Mouse (Mus musculus): ENCODE results near the gene Adipor1.
"Not testable (repeated sequence)": the region's sequence is repeated elsewhere in the genome, so short reads cannot be mapped to it uniquely, and the experiment has no call there.

Adipor1 gene

GRCm38 (mm10) chr1:134419751-134420458 is 4.7 kb downstream of the Adipor1 start:
- no peak for DNase-seq (ENCODE audit: low spot score in 2 of 2)

- no peak for DNase-seq (ENCODE audit: low spot score in 2 of 2)
Measured at GRCm38 (mm10) chr1:134423911-134424310, 8.7 kb downstream of the Adipor1 start.

DNA sequence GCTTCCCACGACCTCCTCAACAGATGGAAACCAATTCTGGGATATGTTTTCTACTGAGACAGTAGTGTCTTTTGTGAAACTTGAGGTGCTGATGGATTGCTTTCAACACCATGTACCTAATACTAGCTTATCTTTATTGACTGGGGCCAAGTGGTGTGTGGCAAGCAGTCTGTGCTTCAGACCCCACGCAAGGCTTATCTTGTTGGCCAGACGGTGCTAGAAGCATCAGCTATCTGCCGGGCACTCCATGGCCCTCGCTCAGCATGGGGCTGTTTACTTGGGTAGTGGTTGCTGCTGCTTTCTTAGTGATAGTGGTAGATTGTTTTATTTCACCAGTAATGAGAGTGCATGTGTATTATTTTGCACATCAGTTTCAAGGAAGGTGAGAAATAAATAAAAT is 11.1 kb downstream of the Adipor1 start:
- DNase-seq (ENCODE audit: low spot score in 2 of 2) = no peak

DNA sequence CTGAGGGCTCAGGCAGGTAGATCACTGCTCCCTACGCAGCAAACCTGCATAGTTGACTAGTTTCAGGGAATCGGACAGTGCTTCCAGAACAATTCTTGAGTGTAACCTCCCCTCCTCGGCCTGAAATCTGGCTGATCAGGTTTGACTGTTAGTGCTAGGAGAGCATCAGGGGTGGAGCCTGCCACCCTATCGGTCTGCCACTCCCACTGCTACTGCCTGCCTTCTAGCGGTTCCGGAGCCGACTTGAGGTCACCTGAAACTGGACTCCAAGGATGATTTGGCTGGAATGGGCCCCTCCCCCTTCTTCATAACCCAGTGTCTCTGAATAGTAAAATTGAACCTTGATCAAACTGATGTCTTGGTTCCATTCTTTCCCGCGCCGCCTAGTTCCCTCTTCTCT is 17.8 kb downstream of the Adipor1 start:
- DNase-seq (ENCODE audit: low spot score in 2 of 2) = no peak

DNA sequence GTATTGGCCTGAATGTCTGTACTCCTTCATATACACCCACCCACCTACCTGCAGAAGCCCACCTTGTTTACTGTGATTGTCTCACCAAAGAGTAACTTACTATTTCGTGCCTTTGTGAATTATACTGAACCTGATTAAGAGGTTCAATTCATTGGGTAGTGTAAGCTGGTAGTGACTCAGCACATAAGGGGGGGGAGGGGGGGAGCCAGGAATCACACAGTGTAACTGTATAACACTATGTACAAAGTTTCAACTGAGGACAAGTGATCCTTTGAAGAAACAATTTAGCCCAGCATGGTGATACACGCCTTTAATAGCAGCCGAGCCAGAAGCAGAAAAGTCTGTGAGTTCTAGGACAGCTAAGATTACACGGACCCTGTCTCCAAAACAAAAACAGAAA is 18.3 kb downstream of the Adipor1 start:
- DNase-seq (ENCODE audit: low spot score in 2 of 2) = no peak

DNA sequence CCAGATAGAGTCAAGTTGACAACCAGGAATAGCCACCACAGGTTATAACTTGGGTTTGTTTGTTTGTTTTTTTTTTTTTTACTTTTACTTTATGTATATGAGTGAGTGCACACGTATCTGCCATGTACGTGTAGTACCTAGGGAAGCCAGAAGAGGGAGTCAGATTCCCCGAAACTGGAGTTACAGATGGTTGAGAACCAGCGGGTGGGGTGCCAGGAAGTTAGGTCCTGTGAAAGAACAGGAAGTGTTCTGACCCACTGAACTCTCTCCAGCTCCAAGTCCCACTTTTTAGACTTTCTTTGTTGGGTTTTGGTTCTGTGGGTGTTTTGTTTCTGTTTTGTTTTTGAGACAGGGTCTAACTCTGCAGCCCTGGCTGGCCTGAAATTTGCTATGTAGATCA is 20.2 kb downstream of the Adipor1 start:
- no peak for DNase-seq (ENCODE audit: low spot score in 2 of 2)

- DNase-seq (ENCODE audit: low spot score in 2 of 2) = no peak
Measured at GRCm38 (mm10) chr1:134440437-134440836, 25.3 kb downstream of the Adipor1 start.

DNA sequence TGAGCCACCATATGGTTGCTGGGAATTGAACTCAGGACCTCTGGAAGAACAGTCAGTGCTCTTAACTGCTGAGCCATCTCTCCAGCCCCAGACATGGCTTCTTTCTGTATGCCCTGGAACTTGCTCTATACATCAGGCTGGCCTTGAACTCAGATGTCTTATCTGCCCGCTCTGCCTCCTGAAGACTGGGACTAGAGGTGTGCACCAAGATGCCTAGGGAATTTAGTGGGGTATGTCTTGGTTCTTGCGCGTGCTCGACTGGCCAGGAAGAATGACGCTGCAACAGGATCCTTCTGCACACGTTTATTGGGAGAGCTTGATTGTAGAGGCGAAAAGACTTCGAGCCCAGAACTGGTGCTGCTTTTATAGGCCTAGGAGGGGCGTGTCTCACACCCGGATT is 26.6 kb downstream of the Adipor1 start:
- DNase-seq (ENCODE audit: low spot score in 2 of 2) = not testable (repeated sequence)

GRCm38 (mm10) chr1:134442394-134442793 is 27.2 kb downstream of the Adipor1 start:
- no peak for DNase-seq (ENCODE audit: low spot score in 2 of 2)

DNA sequence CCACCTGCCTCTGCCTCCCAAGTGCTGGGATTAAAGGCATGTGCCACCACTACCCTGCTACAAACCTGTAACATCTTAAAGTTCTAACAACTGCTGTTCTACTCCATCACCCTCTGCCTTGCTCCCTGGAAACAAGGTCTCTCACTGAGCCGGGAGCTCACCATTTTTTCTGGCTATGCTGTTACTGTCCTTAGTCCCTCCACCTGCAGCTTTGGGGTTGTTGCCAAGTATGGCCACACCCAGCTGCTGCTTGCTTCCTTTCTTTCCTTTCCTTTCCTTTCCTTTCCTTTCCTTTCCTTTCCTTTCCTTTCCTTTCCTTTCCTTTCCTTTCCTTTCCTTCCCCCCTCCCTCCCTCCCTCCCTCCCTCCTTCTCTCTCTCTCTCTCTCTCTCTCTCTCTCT is 28.1 kb downstream of the Adipor1 start:
- not testable (repeated sequence) for DNase-seq (ENCODE audit: low spot score in 2 of 2)

DNA sequence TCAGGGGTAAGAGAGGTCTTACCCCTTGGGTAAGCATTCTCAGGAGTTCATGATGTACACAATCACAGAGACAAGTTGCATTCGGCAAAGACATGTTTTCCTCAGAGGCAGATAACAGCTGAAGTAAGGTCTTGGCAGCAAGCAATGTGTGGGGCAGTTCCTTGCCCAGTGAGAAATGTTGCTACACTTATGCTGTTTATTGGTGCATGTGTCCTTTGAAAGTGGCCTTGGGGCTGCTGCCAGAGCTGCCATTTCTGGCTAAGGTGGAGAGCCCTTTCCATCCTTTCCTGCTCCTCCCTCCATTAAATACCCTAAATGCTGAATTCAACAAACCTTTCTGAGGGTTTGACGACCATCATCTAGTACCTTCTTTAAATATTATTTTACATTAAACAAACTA is 30.2 kb downstream of the Adipor1 start:
- DNase-seq (ENCODE audit: low spot score in 2 of 2) = no peak

DNA sequence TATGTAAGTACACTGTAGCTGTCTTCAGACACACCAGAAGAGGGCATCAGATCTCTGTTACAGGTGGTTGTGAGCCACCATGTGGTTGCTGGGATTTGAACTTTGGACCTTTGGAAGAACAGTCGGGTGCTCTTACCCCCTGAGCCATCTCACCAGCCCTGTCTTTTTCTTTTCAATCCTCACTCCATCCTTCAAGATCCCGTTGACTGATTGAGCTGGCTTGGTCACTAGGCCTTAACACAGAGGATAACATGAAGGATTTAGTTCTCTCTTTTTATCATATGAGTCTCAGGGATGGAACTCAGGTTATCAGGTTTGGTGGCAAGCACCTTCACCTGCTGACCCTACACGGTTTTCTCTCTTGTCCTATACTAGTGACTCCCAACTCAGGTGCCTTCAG is 33.4 kb downstream of the Adipor1 start:
- DNase-seq (ENCODE audit: low spot score in 2 of 2) = not testable (repeated sequence)

GRCm38 (mm10) chr1:134450201-134450600 is 35.0 kb downstream of the Adipor1 start:
- DNase-seq (ENCODE audit: low spot score in 2 of 2) = no peak

DNA sequence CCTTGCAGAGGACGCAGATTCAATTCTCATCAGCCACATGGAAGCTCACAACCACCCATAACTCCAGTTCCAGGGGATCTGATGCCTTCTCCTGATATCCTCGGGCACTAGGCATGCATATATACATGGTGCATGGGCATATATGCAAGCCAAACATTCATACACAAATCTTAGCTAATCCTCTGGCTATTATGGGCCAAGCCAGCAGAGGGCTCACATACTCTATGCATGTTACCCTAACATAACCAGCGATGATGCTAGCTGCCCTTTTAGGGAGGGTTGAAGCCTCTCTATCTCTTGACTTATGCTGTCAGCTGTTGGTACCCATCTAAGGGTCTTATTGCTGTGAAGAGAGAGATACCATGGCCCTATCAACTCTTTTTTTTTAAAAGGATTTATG is 35.8 kb downstream of the Adipor1 start:
- DNase-seq (ENCODE audit: low spot score in 2 of 2) = peak; percentile 62 to 67

DNA sequence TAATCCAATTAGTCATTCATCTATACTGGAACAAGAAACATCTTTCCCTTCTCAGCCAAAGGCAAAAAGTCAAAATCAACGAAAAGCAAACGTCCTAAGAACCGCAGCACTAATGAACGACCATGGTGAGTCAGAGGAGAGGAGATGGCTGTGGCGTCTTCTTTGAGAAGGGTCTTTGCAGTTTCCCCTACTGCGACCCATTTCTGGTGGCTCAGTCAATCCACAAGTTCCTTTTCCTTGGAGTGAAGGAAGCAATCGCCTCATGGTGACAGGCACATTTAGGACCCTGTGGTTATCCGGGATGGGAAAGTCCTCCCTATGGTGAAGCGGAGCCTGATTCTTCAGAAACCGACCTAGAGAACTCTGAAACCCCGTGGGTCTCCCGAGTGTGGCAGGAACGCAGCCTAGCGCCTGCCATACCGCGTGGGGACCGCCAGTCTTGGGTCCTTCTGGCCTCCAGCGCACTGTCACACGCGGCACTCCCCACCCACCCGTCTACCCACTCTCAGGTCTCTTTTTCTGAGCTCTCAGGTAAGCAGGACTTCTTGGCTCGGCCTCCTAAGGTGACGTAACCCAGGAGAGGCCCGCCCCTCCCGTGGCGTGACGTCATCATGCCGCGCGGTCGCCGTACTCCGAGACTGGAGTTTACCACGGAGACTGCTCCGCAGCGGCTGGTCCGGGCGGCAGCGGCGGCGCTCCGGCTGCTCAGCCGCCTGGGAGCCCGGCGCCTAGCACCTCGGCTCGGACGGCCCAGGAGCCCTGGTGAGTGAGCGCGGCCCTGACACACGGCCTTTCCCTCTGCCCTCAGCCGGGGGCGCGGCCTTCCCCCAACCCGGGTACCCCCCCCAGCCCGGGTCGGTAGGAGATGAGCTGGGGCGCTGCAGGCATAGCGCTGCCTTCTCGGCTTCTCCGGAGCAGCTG is 40.0 kb downstream of the Adipor1 start, which contains the start of gene Klhl12:
Klhl12 (plus strand) TSS at position 628 of the 921 bp plus-strand sequence.
- peak; percentile 97 to 98 for DNase-seq (ENCODE audit: low spot score in 2 of 2)

GRCm38 (mm10) chr1:134456060-134456459 is 40.9 kb downstream of the Adipor1 start:
- DNase-seq (ENCODE audit: low spot score in 2 of 2) = no peak

GRCm38 (mm10) chr1:134458139-134458727 is 43.1 kb downstream of the Adipor1 start:
- DNase-seq (ENCODE audit: low spot score in 2 of 2) = no peak

- DNase-seq (ENCODE audit: low spot score in 2 of 2) = no peak
Measured at GRCm38 (mm10) chr1:134460294-134461284, 45.4 kb downstream of the Adipor1 start.
